Mouse (Mus musculus): ENCODE results near the gene Lgalsl. TPM values are rescaled to one million over a fixed set of nuclear protein-coding genes. Genes with fewer than 3 reads are reported as not detected.

The Lgalsl gene
- polyA plus RNA-seq, 1 experiment from 2014 or later, result 26.0 TPM

DNA sequence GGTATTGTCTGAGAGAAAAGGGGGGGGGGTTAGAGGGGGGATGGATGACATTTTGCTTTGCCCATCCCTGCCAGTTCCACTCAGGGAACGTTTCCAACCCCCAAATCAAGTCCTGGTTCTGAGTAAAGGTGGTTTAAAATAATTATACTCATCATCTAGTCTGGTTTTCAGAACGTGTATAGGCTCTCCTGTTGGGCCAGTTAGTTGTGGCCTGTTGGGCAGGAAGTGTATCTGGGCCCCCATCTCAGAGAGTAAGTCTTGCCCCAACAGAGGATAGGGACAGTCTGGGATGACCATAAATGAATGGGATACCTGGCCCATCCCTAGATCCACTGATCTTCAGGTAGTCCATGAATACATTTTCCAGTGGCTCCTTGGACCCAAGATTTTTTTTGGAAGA is 48.2 kb downstream of the Lgalsl start:
- H3K9ac ChIP-seq (ENCODE audit: low read length), result no peak overlapping the region
- 69% methylated on average over 2 of the region's 2 CpGs for WGBS
- no peak for ATAC-seq (ENCODE audit: insufficient read depth, low FRiP score, low TSS enrichment)

DNA sequence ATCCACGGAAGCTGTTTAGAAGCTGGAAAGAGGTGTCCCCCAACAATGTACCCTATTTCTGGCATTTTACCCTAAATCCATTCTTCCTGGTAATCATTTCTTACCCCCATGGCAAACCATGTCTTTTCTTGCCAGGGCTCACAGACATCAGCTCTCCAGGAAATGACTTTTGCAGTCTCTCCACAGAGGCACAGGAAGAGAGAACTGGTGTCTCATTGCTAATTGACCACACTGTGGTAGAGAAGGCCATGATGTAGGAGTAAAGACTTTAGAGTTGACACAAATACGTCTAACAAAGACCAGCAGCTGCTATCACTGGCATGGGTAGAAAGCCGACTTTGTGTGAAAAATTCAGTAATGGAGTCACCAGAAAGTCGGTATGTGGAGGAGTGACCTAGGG is 50.5 kb downstream of the Lgalsl start:
- ATAC-seq (ENCODE audit: insufficient read depth, low FRiP score, low TSS enrichment) (no peak), DNase-seq (ENCODE audit: low spot score) (no peak)
- Histone ChIP-seq H3K9me3 (ENCODE audit: control insufficient read depth, low read length) (no peaks in the 10 kb centered on the region; the same call in 1 of the 2 replicates), H3K36me3 (ENCODE audit: control insufficient read depth, insufficient read depth, low read length) (no peaks in the 10 kb centered on the region), H3K4me2 (ENCODE audit: low read depth) (no peak overlapping the region), H3K27me3 (ENCODE audit: control insufficient read depth, insufficient read depth, low read length) (no peaks in the 10 kb centered on the region), H3K4me1 (ENCODE audit: control insufficient read depth, insufficient read depth, low read length) (no peaks in the 10 kb centered on the region), H3K9ac (ENCODE audit: low read length) (no peak overlapping the region), H3K4me3 (ENCODE audit: low read depth, low read length) (no peak overlapping the region), H3K27ac (ENCODE audit: low read depth, low read length) (no peak overlapping the region)
- WGBS, result 86% methylated on average over 4 of the region's 4 CpGs

More for the DNA sequence above, 48.2 kb downstream of the Lgalsl start:
- H3K4me3 ChIP-seq (ENCODE audit: low read depth, low read length), result no peak overlapping the region
- H3K4me2 ChIP-seq (ENCODE audit: low read depth), result no peak overlapping the region
- no peaks in the 10 kb centered on the region for H3K27me3 ChIP-seq (ENCODE audit: control insufficient read depth, insufficient read depth, low read length)
- no peaks in the 10 kb centered on the region for H3K36me3 ChIP-seq (ENCODE audit: control insufficient read depth, insufficient read depth, low read length)
- no peak for DNase-seq (ENCODE audit: low spot score)
- no peaks in the 10 kb centered on the region; the same call in 1 of the 2 replicates for H3K9me3 ChIP-seq (ENCODE audit: control insufficient read depth, low read length)
- no peak overlapping the region for H3K27ac ChIP-seq (ENCODE audit: low read depth, low read length)
- no peaks in the 10 kb centered on the region for H3K4me1 ChIP-seq (ENCODE audit: control insufficient read depth, insufficient read depth, low read length)

DNA sequence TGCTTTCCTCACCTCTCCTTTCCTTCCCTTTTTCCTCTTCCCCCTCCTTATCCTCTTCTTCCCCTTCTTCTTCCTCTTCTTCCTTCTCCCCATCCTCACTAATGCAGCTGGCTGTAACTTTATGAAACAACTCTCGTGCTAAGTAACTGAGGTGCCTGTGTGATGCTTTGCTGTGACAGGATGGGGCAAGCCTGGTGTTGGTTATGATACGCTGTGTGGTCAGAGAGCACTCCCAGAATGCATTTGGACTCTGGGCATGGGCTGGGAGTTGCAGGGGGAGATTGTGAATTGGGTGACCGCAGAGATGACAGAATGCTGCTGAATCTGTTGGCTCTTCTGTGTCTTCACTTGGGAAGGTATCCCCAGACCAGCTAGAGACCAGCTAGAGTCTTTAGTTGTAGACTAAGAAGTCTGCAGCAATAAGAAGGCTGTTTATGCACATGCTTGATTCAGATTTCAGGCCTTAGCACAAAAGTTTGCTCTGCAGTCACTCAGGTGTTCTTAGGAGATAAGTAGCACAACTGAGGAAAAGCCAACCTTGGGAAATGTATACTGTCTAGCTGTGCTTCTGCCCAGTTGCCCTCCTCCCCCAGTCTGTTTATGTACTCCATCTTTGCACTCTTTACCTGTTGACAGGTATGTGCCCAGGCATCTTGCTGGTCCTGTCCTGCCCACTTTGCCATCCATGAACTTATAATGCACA is 51.8 kb downstream of the Lgalsl start:
- Histone ChIP-seq H3K9ac (ENCODE audit: low read length) (no peak overlapping the region), H3K4me3 (ENCODE audit: low read depth, low read length) (no peak overlapping the region), H3K27ac (ENCODE audit: low read depth, low read length) (no peak overlapping the region), H3K36me3 (ENCODE audit: control insufficient read depth, insufficient read depth, low read length) (no peaks in the 10 kb centered on the region), H3K4me1 (ENCODE audit: control insufficient read depth, insufficient read depth, low read length) (no peaks in the 10 kb centered on the region), H3K9me3 (ENCODE audit: control insufficient read depth, low read length) (no peaks in the 10 kb centered on the region; the same call in 1 of the 2 replicates), H3K27me3 (ENCODE audit: control insufficient read depth, insufficient read depth, low read length) (no peaks in the 10 kb centered on the region), H3K4me2 (ENCODE audit: low read depth) (no peak overlapping the region)
- DNase-seq (ENCODE audit: low spot score) (no peak), ATAC-seq (ENCODE audit: insufficient read depth, low FRiP score, low TSS enrichment) (no peak)
- 86% methylated on average over 3 of the region's 3 CpGs for WGBS

DNA sequence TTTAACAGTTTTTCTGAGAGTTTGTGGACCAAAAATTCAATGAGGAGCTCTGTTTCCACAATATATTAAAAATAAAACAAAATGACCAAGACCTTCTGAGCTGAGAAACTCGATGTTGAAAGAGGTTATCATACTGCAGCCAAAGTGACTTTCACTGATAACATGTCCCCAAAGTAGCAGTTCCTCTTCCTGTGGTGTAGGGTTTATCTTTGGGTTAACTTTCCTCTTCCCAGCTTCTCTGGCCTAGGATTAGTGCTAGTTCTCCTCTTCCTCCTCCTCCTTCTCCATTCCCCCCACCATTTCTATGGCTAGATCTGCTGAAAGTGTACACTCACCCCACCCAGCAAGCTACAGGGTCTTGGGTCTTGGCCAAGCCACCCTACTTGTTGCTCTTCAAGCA is 52.6 kb downstream of the Lgalsl start:
- no peak for ATAC-seq (ENCODE audit: insufficient read depth, low FRiP score, low TSS enrichment)

DNA sequence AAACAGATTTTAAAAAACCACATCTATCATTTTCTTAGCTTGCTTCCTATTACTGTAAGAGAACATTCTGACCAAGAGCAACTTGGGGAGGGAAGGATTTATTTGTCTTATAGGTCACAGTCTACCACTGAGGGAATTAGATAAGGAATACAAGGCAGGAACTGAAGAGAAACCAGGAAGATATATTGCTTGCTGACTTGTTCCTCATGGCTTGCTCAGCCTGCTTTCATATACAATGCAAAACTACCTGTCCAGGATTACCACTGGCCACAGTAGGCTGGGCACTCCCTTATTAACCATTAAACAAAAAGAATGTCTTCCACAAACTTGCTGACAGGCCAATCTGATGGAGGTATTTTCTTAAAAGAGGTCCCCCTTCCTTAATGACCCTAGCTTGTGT is 54.2 kb downstream of the Lgalsl start:
- H3K4me3 ChIP-seq (ENCODE audit: low read depth, low read length), result no peak overlapping the region
- no peak overlapping the region for H3K27ac ChIP-seq (ENCODE audit: low read depth, low read length)
- DNase-seq (ENCODE audit: low spot score) (no peak), ATAC-seq (ENCODE audit: insufficient read depth, low FRiP score, low TSS enrichment) (no peak)
- no peaks in the 10 kb centered on the region for H3K36me3 ChIP-seq (ENCODE audit: control insufficient read depth, insufficient read depth, low read length)
- no peak overlapping the region for H3K9ac ChIP-seq (ENCODE audit: low read length)
- no peaks in the 10 kb centered on the region for H3K9me3 ChIP-seq (ENCODE audit: control insufficient read depth, low read length)
- H3K4me1 ChIP-seq (ENCODE audit: control insufficient read depth, insufficient read depth, low read length), result no peaks in the 10 kb centered on the region
- H3K4me2 ChIP-seq (ENCODE audit: low read depth), result no peak overlapping the region
- no peaks in the 10 kb centered on the region for H3K27me3 ChIP-seq (ENCODE audit: control insufficient read depth, insufficient read depth, low read length)

More for the DNA sequence above, 52.6 kb downstream of the Lgalsl start:
- Histone ChIP-seq H3K9ac (ENCODE audit: low read length) (no peak overlapping the region), H3K4me1 (ENCODE audit: control insufficient read depth, insufficient read depth, low read length) (no peaks in the 10 kb centered on the region), H3K27ac (ENCODE audit: low read depth, low read length) (no peak overlapping the region), H3K36me3 (ENCODE audit: control insufficient read depth, insufficient read depth, low read length) (no peaks in the 10 kb centered on the region), H3K9me3 (ENCODE audit: control insufficient read depth, low read length) (no peaks in the 10 kb centered on the region), H3K4me3 (ENCODE audit: low read depth, low read length) (no peak overlapping the region), H3K4me2 (ENCODE audit: low read depth) (no peak overlapping the region), H3K27me3 (ENCODE audit: control insufficient read depth, insufficient read depth, low read length) (no peaks in the 10 kb centered on the region)
- 78% methylated on average over 1 of the region's 1 CpGs for WGBS
- DNase-seq (ENCODE audit: low spot score), result no peak

Other genes starting within 250 kb of the Lgalsl start
- 28.1 and 28.4 TPM in 2 replicates for gene Aftph, start 89.5 kb downstream of the Lgalsl start, polyA plus RNA-seq (2014; fragmentation: Nextera tagmentation; extraction: Ambion mirVana)